Mouse (Mus musculus): ENCODE measurements around the gene Gm49450. TPM values are rescaled to one million over a fixed set of nuclear protein-coding genes. Genes with fewer than 3 reads are reported as not detected.

Gene Gm49450
- total RNA-seq, 1 experiment from 2014 or later, result not detected

DNA sequence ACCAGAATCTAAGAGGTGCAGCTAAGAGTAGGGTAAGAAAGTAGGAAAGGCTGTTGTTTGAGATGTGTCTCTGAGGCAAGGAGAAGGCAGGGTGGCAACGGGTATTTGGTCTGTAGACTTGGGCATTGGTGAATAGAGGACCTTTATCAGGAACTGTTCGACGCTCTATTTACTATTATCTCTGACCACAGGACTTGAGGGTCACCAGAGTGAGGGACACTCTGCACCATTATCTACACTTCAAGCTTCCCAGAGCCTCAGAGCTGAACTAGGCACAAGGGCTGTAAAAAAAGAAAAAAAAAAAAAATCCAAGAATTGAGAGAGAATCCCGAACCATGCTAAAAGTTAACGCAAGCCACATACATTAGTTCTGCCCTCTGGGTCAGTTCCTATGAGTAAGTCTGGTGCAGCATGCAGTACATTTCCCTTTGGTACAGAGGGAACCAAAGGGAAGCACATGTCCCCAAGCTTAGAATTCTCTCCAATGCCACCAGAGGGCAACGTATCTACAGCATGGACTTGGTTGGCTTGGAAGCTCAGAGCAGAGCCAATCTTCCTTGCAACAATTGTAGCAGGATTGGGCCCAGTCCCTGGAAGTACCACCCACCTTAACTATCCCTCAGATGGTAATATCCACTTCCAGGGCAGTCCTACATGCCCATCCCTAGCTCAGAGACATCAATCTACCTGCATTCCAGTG lies 61.3 kb downstream of the Gm49450 start:
- DNase-seq, result peak; percentile 82

DNA sequence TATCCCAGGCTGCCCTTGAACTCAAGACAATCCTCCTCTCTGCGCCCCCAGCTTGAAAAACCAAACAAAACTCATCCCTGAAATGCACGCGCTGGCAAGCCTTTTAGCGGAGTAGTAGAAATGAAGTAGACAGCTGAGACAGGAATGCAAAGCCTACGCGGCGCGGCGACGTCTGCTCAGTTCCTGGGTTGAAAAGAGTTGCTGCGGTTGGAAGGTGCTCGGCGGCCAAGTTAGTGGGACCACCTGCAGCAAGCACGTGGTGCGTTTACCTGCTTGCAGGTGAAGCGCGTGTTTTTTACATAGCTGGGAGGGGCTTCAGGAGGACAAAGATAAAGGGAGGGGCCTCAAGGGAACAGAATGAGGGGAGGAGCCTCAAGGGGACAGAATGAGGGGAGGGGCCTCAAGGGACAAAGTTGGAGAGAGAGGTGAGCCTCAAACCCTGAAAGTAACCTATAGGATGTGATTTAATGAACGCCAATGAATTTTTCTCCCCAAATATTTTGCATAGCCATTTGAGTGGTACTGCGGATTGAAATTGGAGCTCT lies 62.1 kb downstream of the Gm49450 start:
- DNase-seq, result no peak

DNA sequence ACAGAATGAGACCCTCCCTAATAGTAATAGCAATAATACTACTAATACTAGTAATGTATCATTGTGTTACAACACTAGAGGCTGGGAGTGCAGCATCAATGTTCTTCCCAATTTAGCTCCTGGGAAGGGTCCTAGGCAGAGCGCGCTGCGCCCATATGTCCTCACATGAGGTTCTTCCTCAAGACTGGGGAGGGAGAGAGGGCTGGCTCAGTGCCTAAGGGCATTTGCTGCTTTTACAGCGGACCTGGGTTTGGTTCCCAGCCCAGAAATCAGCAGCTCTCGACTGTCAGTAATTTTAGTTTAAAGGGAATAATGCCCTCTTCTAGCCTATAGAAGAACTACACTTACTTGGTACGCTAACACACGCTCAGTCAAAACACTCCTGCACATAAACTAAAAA lies 65.8 kb downstream of the Gm49450 start:
- no peak for DNase-seq

GRCm38 (mm10) chr15:98886667-98887387 lies 66.5 kb downstream of the Gm49450 start:
- DNase-seq, result no peak

DNA sequence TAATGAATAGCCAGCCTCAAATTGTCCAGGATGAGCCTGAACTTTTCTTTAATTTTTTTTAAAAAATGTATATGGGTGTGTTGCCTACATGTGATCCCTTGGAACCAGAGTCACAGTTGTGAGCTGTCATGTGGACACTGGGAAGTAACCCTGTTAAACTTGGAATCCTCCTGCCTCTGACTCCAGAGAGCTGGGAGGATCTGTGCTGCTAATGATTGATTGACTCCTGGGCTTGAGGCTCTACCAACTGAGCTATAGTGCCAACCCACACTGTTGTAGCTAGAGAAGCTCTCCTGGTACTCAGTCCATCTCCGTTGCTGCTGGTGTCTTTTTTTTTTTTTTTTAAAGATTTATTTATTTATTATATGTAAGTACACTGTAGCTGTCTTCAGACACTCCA lies 69.2 kb downstream of the Gm49450 start:
- no peak for DNase-seq

GRCm38 (mm10) chr15:98883661-98884060 lies 69.7 kb downstream of the Gm49450 start:
- DNase-seq, result no peak

Other genes starting within 250 kb of the Gm49450 start
- 0.96 and 0.98 TPM in 2 replicates for gene Ccdc65, start 245.3 kb downstream of the Gm49450 start, total RNA-seq (2021)
- gene Fkbp11, start 225.4 kb downstream of the Gm49450 start, total RNA-seq (2021), result 7.2 and 7.7 TPM in 2 replicates
- 98.5 and 104 TPM in 2 replicates for gene Arf3, start 190.3 kb downstream of the Gm49450 start, total RNA-seq (2021)
- gene Wnt10b, start 175.4 kb downstream of the Gm49450 start, total RNA-seq (2021), result 0.48 and 0.79 TPM in 2 replicates
- gene Wnt1, start 163.7 kb downstream of the Gm49450 start, total RNA-seq (2021), result not detected in 2 replicates
- gene Ddn, start 144.1 kb downstream of the Gm49450 start, total RNA-seq (2021), result 0.11 TPM in 1 of 2 replicates, not detected in the other
- 59.1 and 62.5 TPM in 2 replicates for gene Prkag1, start 122.0 kb downstream of the Gm49450 start, total RNA-seq (2021)
- gene Kmt2d, start 82.3 kb downstream of the Gm49450 start, total RNA-seq (2021), result 64.0 and 66.6 TPM in 2 replicates
- gene Rhebl1, start 59.0 kb downstream of the Gm49450 start, total RNA-seq (2021), result 3.0 and 3.6 TPM in 2 replicates
- 1.9 and 3.5 TPM in 2 replicates for gene Dhh, start 55.0 kb downstream of the Gm49450 start, total RNA-seq (2021)
- 21.4 and 26.3 TPM in 2 replicates for gene Lmbr1l, start 35.3 kb downstream of the Gm49450 start, total RNA-seq (2021)
- 337 and 342 TPM in 2 replicates for gene Tuba1b, start 19.0 kb downstream of the Gm49450 start, total RNA-seq (2021)
- gene Tuba1a, start 152 bp upstream of the Gm49450 start, total RNA-seq (2021), result 124 and 185 TPM in 2 replicates
- 200 and 223 TPM in 2 replicates for gene Tuba1c, start 76.3 kb upstream of the Gm49450 start, total RNA-seq (2021)
- 6.5 and 25.2 TPM in 2 replicates for gene Prph, start 101.6 kb upstream of the Gm49450 start, total RNA-seq (2021)
- gene Troap, start 121.0 kb upstream of the Gm49450 start, total RNA-seq (2021), result 6.3 and 6.9 TPM in 2 replicates
- not detected in 2 replicates for gene C1ql4, start 134.3 kb upstream of the Gm49450 start, total RNA-seq (2021)
- gene Dnajc22, start 139.6 kb upstream of the Gm49450 start, total RNA-seq (2021), result 7.1 and 13.9 TPM in 2 replicates
- 18.5 and 19.9 TPM in 2 replicates for gene Spats2, start 172.4 kb upstream of the Gm49450 start, total RNA-seq (2021)